Mouse (Mus musculus): ENCODE measurements around the gene Clic3.

The Clic3 gene

DNA sequence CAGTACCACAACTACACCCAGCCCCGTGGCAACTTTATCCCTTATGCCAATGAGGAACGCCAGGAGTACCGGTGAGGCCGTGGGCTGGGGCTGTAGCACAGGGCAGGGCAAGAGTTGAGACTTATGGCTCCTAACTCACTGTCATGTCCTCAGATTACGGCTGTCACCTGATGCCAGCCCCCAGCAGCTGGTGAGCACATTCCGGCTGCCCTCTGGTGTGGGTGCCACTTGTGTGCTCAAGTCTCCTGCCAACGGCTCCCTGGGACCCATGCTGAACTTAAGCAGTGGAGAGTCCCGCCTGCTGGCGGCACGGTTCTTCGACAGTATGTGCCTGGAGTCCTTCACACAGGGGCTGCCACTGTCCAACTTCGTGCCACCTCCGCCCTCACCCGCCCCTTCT, 14.0 kb upstream of the Clic3 start:
- DNase-seq (ENCODE audit: low read depth): no peak

DNA sequence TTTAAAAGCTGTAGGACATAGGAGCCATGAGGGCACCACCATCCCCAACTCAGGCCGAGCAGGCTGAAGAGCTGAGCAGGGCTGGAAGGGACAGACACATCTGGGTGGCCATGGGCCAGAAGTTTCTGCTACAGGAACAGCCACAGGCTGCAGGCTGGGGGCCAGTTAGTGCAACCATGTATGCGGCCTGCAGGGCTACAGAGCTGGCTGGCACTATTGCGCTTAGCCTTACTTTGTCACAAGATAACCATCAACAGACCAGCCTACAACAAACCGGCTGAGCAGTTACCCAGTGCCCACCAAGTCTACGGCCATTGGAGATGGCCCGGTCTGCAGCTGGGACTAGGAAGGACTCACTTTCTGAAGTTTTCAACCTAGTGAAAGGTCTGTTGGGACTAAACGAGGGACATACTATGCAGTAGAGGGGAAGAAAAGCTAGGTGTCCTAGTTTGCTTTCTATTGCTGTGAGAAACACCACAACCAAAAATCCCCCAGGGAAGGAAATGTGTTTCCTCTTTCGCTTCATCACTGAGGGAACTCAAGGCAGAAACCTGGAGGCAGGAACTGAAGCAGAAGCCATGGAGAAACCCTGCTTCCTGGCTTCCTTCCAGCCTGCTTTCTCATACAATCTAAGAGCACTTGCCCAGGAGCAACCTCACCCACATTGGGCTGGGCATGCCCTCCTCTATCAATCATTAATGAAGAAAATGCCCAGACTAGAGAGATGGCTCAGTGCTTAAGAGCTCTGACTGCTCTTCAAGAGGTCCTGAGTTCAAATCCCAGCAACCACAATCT, 5.6 kb upstream of the Clic3 start:
- DNase-seq (ENCODE audit: low read depth): no peak

DNA sequence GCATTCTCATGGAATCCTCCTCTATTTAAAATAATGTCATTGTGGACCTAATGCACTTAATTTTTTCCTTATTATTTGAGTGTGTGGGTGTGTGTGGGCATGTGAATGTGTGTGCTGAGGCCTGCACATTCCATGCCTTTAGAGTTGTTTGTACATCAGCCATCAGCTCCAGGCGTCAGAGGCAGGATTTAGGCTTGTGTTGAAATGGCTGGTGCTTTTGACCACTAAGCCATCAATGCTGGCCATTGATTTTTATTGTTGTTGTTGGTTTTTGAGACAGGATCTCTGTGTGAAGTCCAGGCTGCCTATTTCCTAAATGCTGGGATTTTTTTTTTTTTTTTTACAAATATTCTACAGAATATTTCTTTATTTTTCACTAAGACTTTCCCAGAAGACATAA, 3.7 kb upstream of the Clic3 start:
- DNase-seq (ENCODE audit: low read depth): no peak

DNA sequence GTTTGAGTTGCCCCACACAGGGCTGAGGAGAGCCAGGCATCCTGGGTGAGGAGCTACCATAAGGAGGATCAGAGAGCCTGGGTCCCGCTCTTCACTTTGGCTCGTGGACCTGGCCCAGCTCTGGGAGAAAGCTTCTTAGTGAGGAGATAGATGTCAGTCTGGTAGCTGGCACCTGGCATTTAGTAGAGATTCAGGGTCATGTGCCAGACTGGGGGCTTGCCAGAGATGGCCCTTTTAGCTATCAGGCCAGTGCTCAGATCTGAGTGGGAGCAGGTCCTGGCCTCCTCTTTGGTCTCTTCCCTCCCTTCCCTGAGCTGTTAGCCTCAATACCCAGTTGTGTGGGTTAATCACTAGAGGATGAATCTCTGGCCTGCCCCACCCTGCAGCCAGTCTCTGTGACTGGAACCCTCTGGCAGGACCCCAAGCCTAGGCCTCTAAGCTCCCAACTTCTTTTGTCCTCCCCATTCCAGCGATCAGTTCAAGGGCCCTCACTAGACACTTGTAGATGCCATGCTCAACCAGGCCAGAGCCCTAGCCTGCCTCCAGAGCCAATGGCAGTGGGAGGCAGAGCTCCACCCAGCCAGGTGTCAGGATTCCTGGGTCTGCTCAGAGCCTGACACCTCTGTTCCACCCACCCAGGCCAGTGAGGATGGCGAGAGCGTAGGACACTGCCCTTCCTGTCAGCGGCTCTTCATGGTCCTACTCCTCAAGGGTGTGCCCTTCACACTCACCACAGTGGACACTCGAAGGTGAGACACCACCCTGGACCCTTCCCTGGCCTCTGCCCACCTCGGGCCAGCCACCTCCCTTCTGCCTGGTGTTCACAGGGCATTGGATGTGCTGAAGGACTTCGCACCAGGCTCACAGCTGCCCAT, 621 bp downstream of the Clic3 start:
- DNase-seq (ENCODE audit: low read depth): no peak

DNA sequence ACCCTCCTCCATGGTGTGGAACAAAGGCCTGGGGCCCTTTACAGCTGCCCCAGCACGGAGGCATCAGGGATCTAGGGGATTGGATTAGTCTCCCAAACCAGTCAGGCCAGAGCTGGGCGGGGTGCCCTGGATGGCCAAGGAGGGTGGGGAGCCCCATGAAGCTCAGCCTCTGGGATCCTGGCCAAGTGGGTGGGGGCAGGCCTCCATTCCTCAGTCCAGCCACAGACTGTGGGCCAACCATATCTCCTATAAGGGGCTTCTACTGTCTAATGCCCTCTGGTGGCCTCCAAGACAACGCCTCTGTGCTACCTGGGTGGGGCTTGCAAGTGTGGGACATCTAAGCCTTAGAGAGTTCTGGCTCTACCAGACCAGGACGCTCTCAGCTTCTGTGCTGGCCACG, 2.3 kb downstream of the Clic3 start:
- DNase-seq (ENCODE audit: low read depth): no peak

DNA sequence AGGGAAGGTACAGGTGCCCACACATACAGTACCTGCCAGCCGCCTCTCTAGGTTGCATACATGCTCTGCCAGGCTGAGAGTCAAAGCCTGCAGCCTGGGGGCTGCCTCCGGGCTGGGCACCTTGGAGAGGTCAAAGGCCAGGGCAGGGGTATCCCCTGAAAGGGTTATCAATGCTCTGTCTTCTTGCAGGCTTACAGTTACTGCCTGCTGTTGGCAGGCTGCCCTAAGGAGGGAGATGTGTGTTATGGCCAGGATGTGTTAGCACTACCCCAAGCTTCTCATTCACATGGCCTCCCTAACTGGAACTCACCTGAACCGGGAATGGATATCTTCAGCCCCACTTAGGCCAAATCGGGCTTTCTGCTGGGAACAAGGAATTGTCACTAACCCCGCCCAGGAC, 3.5 kb downstream of the Clic3 start:
- no peak for DNase-seq (ENCODE audit: low read depth)

DNA sequence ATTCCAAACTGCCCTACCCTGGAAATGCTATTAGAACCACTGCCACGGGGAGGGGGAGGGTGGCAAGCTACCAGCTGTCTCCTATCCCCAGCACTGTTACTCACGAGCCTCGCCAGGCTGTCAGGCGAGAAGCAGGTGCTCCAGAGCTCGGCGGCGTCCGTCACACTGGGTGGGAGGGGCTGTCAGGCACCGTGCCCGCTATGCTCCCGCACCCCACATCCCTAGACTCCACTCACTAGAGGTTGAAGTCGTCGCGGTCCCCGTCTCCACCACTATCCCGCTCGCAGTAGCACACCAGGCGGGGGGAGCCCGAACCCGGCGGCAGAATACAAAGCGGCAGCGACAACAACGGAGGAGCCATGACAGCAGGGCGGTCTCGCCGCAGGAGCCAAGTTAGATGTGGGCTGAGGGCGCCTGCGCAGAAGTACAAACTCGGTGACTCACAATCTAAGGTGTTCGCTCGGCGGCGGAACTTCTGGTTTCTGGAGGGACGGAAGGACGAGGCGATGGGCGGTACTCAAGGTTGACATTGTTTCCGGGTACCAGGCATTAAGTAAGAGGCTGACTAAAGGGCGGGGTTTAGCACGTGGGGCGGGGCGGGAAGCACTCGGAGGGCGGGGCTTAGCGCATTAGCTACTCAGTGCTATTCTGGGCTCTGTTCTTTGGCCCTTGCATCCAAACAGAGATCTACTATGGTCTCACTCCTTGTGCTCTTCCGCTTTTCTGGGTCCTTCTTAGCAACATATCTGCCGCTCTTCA, 4.1 kb downstream of the Clic3 start, which contains the start of gene Paxx:
Gene Paxx (minus strand): TSS at position 544 of the 759 bp plus-strand sequence.
- DNase-seq (ENCODE audit: low read depth): peak; percentile 93

DNA sequence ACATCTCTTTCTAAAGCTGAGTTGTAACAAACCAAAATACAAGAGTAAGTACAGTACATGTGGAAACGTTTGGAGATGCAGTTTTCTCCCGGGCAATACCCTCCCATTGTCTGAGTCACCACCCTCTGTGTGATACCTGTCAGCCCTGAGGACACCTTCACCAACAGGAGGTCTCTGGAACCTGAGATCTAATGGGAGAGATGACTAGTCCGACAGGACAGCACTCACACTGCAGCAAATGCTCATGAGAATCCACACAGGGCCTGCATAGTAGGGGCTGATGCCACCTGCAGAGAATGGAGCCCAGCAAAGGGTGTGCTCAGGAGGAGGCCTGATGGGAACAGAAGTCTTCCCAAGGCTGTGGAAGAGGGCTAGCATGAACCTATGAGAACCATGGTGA, 4.8 kb downstream of the Clic3 start:
- DNase-seq (ENCODE audit: low read depth): no peak

DNA sequence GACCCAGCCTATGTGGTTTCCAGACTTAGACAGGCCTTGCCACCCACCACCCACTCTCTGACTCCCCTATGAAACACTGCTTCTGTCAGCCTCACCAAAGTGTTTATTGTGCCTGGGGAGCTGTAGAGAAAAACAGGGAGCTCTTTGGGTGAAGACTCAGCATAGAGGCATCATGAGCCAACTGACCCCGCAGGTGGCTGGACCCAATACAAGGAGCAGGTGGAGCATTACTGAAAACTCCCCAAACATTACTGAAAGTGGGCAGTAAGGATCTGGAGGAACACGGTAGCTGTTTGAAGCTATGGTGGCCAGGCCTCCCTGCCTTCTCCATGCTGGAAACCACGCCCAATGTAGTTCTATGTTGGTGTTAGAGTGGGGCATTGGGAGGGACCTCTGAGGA, 7.0 kb downstream of the Clic3 start:
- DNase-seq (ENCODE audit: low read depth): no peak

DNA sequence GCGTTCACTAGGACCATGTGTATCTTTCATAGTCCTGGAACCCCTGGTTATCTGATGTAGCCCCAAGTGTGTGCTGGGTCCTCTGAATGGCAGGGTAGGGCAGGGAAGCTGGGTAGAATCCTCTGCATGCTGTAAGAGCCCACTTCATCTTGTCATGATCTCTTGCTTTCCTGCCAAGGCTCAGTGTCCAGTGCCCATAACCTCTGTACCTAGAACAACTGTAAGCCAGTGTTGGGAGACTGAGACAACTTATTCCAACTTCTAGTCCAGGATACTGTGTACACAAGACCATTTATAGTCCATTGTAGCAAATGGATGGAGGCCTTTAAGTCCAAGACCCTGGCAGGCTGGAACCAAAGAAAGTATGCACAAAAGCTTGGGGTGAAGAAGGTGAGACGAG, 8.6 kb downstream of the Clic3 start:
- DNase-seq (ENCODE audit: low read depth): no peak

DNA sequence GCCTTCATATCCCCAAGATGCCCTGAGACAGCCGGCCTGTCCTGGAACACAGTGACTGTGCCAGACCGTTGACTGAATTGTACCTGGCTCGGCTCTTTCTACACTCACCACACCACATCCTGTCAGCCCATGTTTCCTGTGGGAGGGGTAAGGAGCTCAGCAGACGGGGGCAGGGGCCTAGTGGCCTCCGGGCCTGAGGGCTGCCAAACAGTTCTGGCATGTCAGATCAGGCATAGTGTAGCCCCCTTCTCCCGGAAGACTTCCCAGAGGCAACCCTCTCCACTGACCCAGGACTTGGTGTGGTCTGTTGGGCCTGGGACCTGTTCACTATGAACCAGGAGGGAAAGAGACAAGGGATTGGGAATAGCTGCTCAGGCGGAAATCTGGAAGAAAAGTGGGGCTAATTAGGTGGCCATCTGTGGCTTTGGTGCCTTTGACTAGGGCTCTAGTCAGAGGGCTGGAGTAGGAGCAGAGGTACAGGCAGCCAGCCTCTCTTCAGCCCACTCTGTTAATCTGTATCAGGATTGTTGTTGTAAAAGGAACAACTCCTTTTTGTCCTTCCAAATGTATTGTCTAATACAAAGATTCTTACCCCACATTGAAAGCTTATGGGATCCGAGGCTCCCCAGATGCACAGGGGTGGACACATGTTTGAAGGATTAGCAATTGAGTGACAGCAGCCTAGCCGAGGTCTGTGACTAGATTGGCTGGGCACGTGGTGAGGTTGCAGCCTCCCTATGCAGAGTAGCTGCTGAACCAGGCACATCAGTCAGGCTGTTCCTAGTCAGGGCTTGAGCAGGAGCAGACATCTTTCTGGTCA, 9.4 kb downstream of the Clic3 start:
- no peak for DNase-seq (ENCODE audit: low read depth)

DNA sequence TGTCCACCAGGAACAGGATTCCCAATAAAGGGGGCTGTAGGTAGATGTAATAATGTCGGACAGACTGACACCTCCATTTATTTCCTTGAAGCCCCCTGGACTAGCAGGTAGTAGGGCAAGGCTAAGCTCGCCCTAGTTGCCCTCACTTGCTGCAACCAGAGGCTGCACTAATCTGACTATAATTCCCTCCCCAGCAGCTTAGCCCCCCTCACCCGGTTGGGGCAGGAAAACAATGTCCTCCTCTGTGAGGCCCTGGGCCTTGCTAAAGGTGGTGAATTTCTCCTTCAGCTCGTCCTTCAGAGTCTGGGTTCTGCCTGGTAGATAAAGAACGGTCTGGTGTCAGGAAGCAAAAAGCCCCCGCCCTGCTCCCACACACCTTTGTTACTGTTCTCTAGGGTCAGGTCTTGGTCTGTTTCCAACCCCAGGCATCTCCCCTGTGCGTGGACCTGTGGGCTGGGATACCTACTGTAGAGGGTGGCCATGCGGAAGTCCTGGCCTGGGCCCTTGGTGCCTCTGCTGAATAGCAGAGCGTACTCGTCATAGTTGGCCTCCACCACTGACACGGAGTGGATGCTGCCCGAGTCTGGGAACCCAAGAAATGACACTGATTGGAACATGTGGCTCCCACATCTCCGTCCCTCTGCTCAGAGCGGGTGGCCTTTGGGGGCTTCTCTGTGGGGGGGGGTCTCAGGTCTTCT, 11.1 kb downstream of the Clic3 start:
- DNase-seq (ENCODE audit: low read depth): no peak

DNA sequence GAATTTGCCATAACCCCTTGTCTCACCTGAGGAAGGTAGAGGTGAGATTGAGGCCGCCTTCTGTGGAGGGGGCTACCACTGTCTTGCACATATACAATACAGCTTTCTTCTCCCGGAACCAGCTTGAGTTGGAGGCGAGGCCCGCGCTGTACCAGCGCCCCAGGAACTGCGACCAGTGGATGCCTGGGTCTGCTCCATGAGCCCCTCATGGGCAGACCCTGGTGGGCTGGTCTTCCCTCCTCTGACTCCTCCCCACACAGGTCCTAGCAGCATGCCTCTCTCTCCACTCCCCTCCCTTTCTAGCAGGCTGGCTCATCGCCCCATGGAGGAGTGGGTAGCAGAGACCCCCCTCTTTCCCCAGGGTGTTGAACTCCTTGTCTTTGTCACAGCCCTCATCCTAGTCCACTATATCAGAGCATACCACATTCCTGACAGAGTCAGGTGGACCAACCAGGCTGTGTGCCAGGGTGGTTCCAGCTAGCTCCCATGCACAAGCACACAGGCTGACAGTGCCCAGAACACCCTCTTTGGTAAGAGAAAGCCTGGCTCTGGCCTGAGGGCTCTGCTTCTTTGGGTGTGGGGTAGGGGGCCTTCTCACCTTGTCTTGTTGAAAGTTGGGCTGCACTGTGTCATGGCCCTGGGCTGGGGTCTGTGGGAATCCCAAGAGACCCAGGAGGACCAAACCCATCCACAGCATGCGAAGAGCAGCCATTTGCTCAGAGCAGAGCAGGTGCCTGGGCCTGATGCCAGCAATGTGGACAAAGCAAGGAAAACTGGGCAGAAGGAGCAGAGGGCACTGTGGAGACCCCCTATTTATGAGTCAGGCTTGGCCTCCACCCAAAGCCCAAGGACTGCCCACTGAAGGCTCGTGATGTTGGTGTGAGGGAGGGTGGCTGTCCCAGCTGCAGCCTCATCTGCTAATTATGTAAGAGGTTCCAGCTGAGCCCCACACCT, 12.6 kb downstream of the Clic3 start:
- no peak for DNase-seq (ENCODE audit: low read depth)

DNA sequence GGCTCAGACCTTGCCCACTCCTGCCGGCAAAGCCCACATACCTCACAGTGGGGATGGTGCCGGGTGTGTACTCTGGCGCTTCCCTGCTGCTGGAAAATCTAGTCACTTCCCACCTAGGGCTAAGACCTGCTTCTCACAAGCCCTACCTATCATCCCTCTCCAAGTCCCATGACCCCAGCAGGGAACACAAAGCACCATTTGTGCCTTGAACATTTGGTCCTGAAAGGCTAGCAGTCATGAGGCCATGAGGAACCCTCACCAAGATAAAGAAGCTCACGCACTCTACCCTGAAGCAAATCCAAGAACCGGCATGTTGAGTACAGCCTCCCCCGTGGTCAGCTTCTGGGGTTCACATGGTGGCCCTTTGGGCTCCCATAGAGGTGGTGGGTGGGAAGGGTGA, 13.3 kb downstream of the Clic3 start, which contains the start of gene Ptgds:
Gene Ptgds (minus strand): TSS at position 78 of the 400 bp plus-strand sequence.
- no peak for DNase-seq (ENCODE audit: low read depth)

DNA sequence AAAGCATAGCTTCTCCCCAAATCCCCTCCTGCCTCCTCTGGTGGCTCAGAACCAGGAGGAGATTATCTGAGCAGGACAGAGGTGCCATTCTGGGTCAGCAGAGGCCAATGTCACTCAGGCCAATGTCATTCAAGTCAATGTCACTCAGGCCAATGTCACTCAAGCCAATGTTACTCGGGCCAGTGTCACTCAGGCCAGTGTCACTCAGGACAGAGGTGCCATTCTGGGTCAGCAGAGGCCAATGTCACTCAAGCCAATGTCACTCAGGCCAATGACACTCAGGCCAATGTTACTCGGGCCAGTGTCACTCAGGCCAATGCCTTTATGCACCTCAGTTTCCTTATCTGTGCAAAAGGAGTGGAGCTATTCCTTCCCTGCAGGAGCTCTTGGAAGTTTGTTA, 15.9 kb downstream of the Clic3 start:
- DNase-seq (ENCODE audit: low read depth): no peak

DNA sequence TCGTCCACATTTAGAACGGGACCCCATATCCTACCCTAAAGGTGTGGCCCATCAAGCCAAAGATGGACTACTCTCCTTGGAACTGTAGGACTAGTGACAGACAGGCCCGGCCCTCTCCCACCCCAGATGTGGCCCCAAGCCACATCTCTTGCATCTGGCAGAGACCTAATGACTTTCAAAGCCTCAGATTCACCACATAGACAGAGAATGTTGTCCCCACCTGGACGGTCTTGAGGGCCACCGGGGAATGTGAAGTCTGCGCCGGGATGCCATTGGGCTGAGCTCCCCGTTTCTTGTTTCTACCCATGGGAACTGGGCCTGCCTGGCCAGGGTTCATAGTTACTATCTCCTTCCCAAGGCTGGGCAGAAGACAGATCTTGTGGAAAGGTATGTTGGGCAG, 20.9 kb downstream of the Clic3 start:
- DNase-seq (ENCODE audit: low read depth): no peak

DNA sequence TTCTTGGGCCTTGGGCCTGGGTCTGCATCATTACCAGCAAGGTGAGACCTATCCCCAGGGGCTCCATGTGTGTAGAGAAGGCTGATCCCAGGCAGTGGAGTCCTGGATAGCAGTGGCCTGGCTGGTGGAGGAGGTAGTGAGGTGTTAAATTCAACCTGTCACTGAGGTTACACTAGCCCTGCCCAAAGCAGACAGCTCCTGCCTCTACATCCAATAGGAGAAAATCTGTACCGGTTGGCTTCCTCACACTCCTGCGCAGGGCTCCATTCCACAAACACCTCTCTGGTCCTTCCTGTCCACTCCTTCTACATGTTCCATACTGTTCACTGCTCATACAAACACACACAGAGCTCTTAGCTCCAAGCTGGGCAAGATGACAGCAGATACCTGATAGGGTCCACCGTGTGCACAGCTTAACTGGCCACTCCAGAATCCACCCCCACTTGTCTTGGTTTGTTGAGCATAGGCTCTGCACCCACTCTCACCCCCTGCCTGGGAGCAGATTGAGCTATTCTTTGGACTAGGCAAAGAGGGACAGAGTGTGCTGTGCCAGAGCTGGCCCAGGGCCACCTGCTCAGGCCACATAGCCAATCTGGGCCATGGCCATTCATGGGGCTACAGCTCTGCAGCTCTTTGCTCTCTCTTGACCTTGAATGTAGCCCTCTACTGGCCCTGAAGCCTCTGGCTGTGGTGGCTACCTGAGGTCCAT, 21.5 kb downstream of the Clic3 start:
- DNase-seq (ENCODE audit: low read depth): no peak

DNA sequence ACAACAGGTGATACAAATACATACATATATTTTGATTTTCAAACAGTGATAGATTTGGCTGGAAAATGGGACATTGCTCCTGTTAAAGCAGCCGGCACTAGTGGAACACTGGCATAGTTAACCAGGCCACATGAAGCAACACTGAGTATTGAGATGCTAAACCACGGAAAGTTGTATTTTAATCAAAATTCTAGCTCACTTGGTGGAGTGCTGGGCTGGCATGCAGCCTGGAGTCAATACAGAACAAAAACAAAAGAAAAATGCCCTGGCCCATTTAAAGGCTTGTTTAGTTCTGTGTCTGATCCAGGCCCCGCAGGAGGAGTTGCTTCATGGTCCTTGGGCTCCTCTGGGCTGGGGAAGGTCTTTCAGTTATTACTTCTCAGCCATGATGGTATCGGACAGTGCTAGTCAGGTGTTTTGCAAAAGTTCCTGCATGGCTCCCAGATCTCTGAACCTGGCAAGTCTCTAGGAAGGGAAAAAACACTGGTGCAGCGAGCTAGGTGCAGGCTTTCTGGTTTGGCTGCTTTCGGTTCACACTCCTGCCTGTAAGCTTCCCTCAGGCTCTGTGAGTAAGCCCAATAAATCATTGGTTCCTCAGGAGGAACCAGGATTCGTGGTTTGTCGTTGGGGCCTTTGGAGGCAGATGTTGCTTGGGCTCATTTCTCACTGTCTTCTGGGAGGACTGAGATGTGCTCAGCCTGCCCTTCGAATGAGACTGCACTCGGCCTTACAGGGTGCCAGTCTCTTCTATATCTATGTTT, 23.1 kb downstream of the Clic3 start:
- no peak for DNase-seq (ENCODE audit: low read depth)

Data from fibroblast of lung, adult 2 months (primary cell).